Mouse (Mus musculus) lung, adult 2 months (tissue): ENCODE measurements around the gene Strn4.

ENCODE experiments used
- CTCF ChIP-seq: fragments of 200-500 bp; IDR thresholded peaks from 2 replicates; pipeline ENCODE4 v1.5.1; 2011; ENCODE audit warnings: mild to moderate bottlenecking, low read length, control low read depth; ENCODE audit not compliant: insufficient read depth
- POLR2A ChIP-seq: fragments of 200-500 bp; IDR thresholded peaks from 2 replicates; pipeline ENCODE4 v1.6.1; 2011; ENCODE audit warnings: low read depth, mild to moderate bottlenecking, control low read depth, low read length, borderline replicate concordance; ENCODE audit errors: extremely low read depth

DNA sequence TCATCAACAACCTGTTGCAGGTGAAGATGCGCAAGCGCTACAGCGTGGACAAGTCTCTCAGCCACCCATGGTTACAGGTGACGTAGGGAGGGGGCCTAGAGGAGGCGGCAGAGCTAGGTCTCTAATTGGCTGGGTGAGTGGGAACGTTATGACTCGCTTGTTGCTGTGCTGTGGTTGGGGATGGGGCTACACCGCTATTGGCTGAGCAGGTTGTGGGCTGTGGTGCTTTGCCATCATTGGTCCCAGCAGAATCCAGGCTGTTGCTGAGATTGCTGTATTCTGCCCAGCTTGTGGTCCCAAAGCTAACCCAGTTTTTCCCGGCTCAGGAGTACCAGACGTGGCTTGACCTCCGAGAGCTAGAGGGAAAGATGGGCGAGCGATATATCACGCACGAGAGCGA lies 53.8 kb downstream of the Strn4 start:
- TF ChIP-seq CTCF, result no peak
- TF ChIP-seq POLR2A, result no peak
